Mouse (Mus musculus): ENCODE measurements around the gene Svopl.

DNA sequence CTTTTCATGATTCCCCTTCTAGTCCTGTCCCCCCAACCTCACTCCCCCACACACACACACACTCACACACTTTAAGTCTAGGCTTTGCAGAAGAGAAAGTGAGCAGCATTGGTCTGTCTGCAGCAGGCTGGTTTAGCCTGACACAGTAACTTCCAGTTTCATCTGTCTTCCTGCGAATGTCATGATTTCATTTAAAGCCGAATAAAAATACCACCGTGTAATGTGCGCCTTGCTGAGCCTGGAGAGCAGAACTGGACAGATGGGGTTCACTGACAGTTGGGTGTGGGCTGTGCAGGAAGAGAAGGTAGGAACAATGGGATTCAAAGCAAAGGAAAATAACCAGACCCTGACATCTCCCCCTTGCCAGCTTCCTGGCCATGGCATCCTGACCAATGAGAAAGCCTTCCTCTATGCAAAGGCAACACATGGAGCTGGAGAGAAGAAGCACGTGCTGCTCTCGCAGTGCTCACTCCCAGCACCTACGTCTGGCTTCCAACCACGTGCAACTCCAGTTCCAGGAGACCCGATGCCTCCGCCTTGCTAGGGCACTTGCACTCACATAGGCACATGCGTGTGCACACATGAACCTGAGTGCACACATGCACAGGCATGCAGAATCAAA is 18.8 kb upstream of the Svopl start:
- TF ChIP-seq CTCF (IDR thresholded peaks at IDR 0.05; ENCODE audit: low read depth): no peak
- TF ChIP-seq EP300 (optimal IDR thresholded peaks at IDR 0.05): no peak

Data from stomach, postnatal 0 days (tissue).